Mouse (Mus musculus) forebrain, embryonic 12.5 days (tissue): ENCODE measurements around the gene Ctc1. TPM values are rescaled to one million over a fixed set of nuclear protein-coding genes. Genes with fewer than 3 reads are reported as not detected.
A peak's percentile ranks its signal among the peaks of the same experiment; 100 is the strongest.

ENCODE experiments used
- ATAC-seq: fragments of 200-750 bp; cut with Nextera tagmentation; 2 replicates; pipeline ENCODE4 v1.8.0; 2017; ENCODE audit warnings: moderate TSS enrichment; ENCODE audit not compliant: low FRiP score
- H3K27ac ChIP-seq: fragments of 300-500 bp; sonication (generic); 2 replicates; pipeline ENCODE4 v1.5.1; 2016; ENCODE audit warnings: mild to moderate bottlenecking
- H3K27me3 ChIP-seq: fragments of 300-500 bp; sonication (generic); 2 replicates; pipeline ENCODE4 v1.6.1; 2016; ENCODE audit warnings: mild to moderate bottlenecking
- H3K36me3 ChIP-seq: fragments of 300-500 bp; sonication (generic); replicated peaks from 2 replicates; pipeline ENCODE4 v1.6.1; 2016; ENCODE audit warnings: mild to moderate bottlenecking
- H3K4me1 ChIP-seq: fragments of 300-500 bp; sonication (generic); 2 replicates; pipeline ENCODE4 v1.6.1; 2016
- H3K4me2 ChIP-seq: fragments of 300-500 bp; sonication (generic); 2 replicates; pipeline ENCODE4 v1.6.1; 2016; ENCODE audit warnings: mild to moderate bottlenecking, moderate library complexity
- H3K4me3 ChIP-seq: fragments of 300-500 bp; sonication (generic); replicated peaks from 2 replicates; pipeline ENCODE4 v1.5.1; 2016; ENCODE audit warnings: mild to moderate bottlenecking
- H3K9ac ChIP-seq: fragments of 300-500 bp; sonication (generic); 2 replicates; pipeline ENCODE4 v1.6.1; 2016; ENCODE audit warnings: mild to moderate bottlenecking
- H3K9me3 ChIP-seq: fragments of 300-500 bp; sonication (generic); 2 replicates; pipeline ENCODE4 v1.6.1; 2016
- WGBS: fragments of 180-500 bp; shearing (Covaris S2); methylation state at CpG from one replicate; pipeline ENCODE4 v1.1.7; 2016; 5-methylcytosine and 5-hydroxymethylcytosine counted together
- polyA plus RNA-seq: library from polyadenylated mRNA; unstranded; fragments of >200 nt; fragmentation: Nextera tagmentation; extraction: Ambion mirVana; gene quantifications from 2 replicates; pipeline ENCODE4 v1.2.1, GENCODE M21; 2016

Ctc1 gene
- polyA plus RNA-seq, 1 experiment from 2014 or later: 71.0 TPM

- Histone ChIP-seq H3K27ac (0 out of 2 replicates have a peak overlapping the region, but pooled peaks have one; percentile 14), H3K9ac (peak overlapping the region; percentile 60)
- WGBS: 1% methylated on average over 26 of the region's 29 CpGs
These were observed 50.6 kb downstream of the Ctc1 start for GRCm38 (mm10) chr11:69066163-69066861.

GRCm38 (mm10) chr11:69066956-69067355 is 51.2 kb downstream of the Ctc1 start:
- WGBS: 8% methylated on average over 8 of the region's 8 CpGs
- 0 out of 2 replicates have a peak, but pooled peaks cover 3% of the 10 kb centered on the region for H3K27me3 ChIP-seq
- peak overlapping the region; percentile 60; the same call in 1 of the 2 replicates for H3K9ac ChIP-seq
- peak overlapping the region; percentile 91 for H3K4me2 ChIP-seq
- no peak overlapping the region for H3K27ac ChIP-seq
- peaks cover 34% of the 10 kb centered on the region for H3K4me1 ChIP-seq
- H3K4me3 ChIP-seq: peak overlapping the region; percentile 46
- no peaks in the 10 kb centered on the region for H3K36me3 ChIP-seq
- H3K9me3 ChIP-seq: no peaks in the 10 kb centered on the region
- no peak for ATAC-seq

More at GRCm38 (mm10) chr11:69066163-69066861, 50.6 kb downstream of the Ctc1 start:
- H3K27me3 ChIP-seq: peaks cover 3% of the 10 kb centered on the region; the same call in 1 of the 2 replicates
- H3K4me3 ChIP-seq: peak overlapping the region; percentile 46
- no peaks in the 10 kb centered on the region for H3K9me3 ChIP-seq
- no peaks in the 10 kb centered on the region for H3K36me3 ChIP-seq
- peaks cover 35% of the 10 kb centered on the region for H3K4me1 ChIP-seq
- H3K4me2 ChIP-seq: peak overlapping the region; percentile 91
- no peak for ATAC-seq

GRCm38 (mm10) chr11:69067601-69068000 is 51.9 kb downstream of the Ctc1 start:
- Histone ChIP-seq H3K4me2 (no peak overlapping the region; the same call in 1 of the 2 replicates), H3K27me3 (0 out of 2 replicates have a peak, but pooled peaks cover 3% of the 10 kb centered on the region), H3K4me3 (no peak overlapping the region), H3K27ac (no peak overlapping the region), H3K9ac (no peak overlapping the region), H3K36me3 (no peaks in the 10 kb centered on the region), H3K9me3 (no peaks in the 10 kb centered on the region), H3K4me1 (peaks cover 40% of the 10 kb centered on the region)
- WGBS: 63% methylated on average over 6 of the region's 6 CpGs
- ATAC-seq: no peak

GRCm38 (mm10) chr11:69070093-69070492 is 54.4 kb downstream of the Ctc1 start:
- ATAC-seq: no peak

GRCm38 (mm10) chr11:69070590-69071222 is 55.0 kb downstream of the Ctc1 start, which contains the start of gene Tmem107:
Gene Tmem107 (plus strand): TSS chr11:69070806.
- 0 out of 2 replicates have a peak, but pooled peaks cover 3% of the 10 kb centered on the region for H3K27me3 ChIP-seq
- peak; percentile 88 for ATAC-seq
- H3K36me3 ChIP-seq: no peaks in the 10 kb centered on the region
- H3K9me3 ChIP-seq: no peaks in the 10 kb centered on the region
- peak within 1 kb of the TSS; percentile 93 for H3K27ac ChIP-seq
- WGBS: under 1% methylated on average over 47 of the region's 47 CpGs
- peak within 1 kb of the TSS; percentile 80 for H3K4me2 ChIP-seq
- peak within 1 kb of the TSS; percentile 60 for H3K4me3 ChIP-seq
- peaks cover 42% of the 10 kb centered on the region for H3K4me1 ChIP-seq
- H3K9ac ChIP-seq: peak within 1 kb of the TSS; percentile 82

More at GRCm38 (mm10) chr11:69070093-69070492, 54.4 kb downstream of the Ctc1 start:
- H3K4me3 ChIP-seq: peak overlapping the region; percentile 60
- peaks cover 42% of the 10 kb centered on the region for H3K4me1 ChIP-seq
- H3K4me2 ChIP-seq: peak overlapping the region; percentile 80
- H3K27ac ChIP-seq: peak overlapping the region; percentile 93
- H3K27me3 ChIP-seq: 0 out of 2 replicates have a peak, but pooled peaks cover 3% of the 10 kb centered on the region
- H3K36me3 ChIP-seq: no peaks in the 10 kb centered on the region
- H3K9me3 ChIP-seq: no peaks in the 10 kb centered on the region
- under 1% methylated on average over 13 of the region's 13 CpGs for WGBS
- H3K9ac ChIP-seq: peak overlapping the region; percentile 82

GRCm38 (mm10) chr11:69071262-69071661 is 55.6 kb downstream of the Ctc1 start:
- H3K4me1 ChIP-seq: peaks cover 37% of the 10 kb centered on the region
- WGBS: 25% methylated on average over 9 of the region's 9 CpGs

GRCm38 (mm10) chr11:69072234-69072633 is 56.5 kb downstream of the Ctc1 start:
- Histone ChIP-seq H3K9ac (peak overlapping the region; percentile 46), H3K27ac (peak overlapping the region; percentile 94), H3K4me2 (peak overlapping the region; percentile 48), H3K27me3 (no peaks in the 10 kb centered on the region), H3K36me3 (no peaks in the 10 kb centered on the region), H3K4me1 (peaks cover 31% of the 10 kb centered on the region), H3K4me3 (peak overlapping the region; percentile 22), H3K9me3 (no peaks in the 10 kb centered on the region)
- WGBS: 82% methylated on average over 11 of the region's 11 CpGs
- ATAC-seq: no peak

More at GRCm38 (mm10) chr11:69071262-69071661, 55.6 kb downstream of the Ctc1 start:
- Histone ChIP-seq H3K9me3 (no peaks in the 10 kb centered on the region), H3K4me3 (peak overlapping the region; percentile 60), H3K36me3 (no peaks in the 10 kb centered on the region), H3K4me2 (peak overlapping the region; percentile 80), H3K27me3 (0 out of 2 replicates have a peak, but pooled peaks cover 2% of the 10 kb centered on the region), H3K27ac (peak overlapping the region; percentile 93), H3K9ac (peak overlapping the region; percentile 82)
- no peak for ATAC-seq

- H3K27me3 ChIP-seq: no peaks in the 10 kb centered on the region
- peak overlapping the region; percentile 94 for H3K27ac ChIP-seq
- peak overlapping the region; percentile 22 for H3K4me3 ChIP-seq
- H3K9me3 ChIP-seq: no peaks in the 10 kb centered on the region
- H3K4me1 ChIP-seq: peaks cover 31% of the 10 kb centered on the region
- H3K36me3 ChIP-seq: no peaks in the 10 kb centered on the region
- ATAC-seq: no peak
- H3K4me2 ChIP-seq: peak overlapping the region; percentile 48
- peak overlapping the region; percentile 46 for H3K9ac ChIP-seq
- 12% methylated on average over 9 of the region's 9 CpGs for WGBS
These were observed 57.0 kb downstream of the Ctc1 start for GRCm38 (mm10) chr11:69072666-69073064.

- H3K4me2 ChIP-seq: peak overlapping the region; percentile 48
- no peaks in the 10 kb centered on the region for H3K9me3 ChIP-seq
- H3K4me3 ChIP-seq: peak overlapping the region; percentile 22
- H3K4me1 ChIP-seq: peaks cover 31% of the 10 kb centered on the region
- H3K27ac ChIP-seq: peak overlapping the region; percentile 94
- peak overlapping the region; percentile 55 for H3K9ac ChIP-seq
- under 1% methylated on average over 14 of the region's 14 CpGs for whole genome bisulfite sequencing
- ATAC-seq: peak; percentile 66
- no peaks in the 10 kb centered on the region for H3K27me3 ChIP-seq
- H3K36me3 ChIP-seq: no peaks in the 10 kb centered on the region
These were observed 57.6 kb downstream of the Ctc1 start for GRCm38 (mm10) chr11:69073065-69073888.

GRCm38 (mm10) chr11:69073951-69074775 is 58.5 kb downstream of the Ctc1 start:
- peak overlapping the region; percentile 13; the same call in 1 of the 2 replicates for H3K4me2 ChIP-seq
- H3K4me1 ChIP-seq: peaks cover 31% of the 10 kb centered on the region
- H3K27me3 ChIP-seq: no peaks in the 10 kb centered on the region
- ATAC-seq: no peak
- H3K9me3 ChIP-seq: no peaks in the 10 kb centered on the region
- peak overlapping the region; percentile 94 for H3K27ac ChIP-seq
- no peaks in the 10 kb centered on the region for H3K36me3 ChIP-seq
- H3K4me3 ChIP-seq: no peak overlapping the region
- peak overlapping the region; percentile 21; the same call in 1 of the 2 replicates for H3K9ac ChIP-seq
- 47% methylated on average over 6 of the region's 6 CpGs for WGBS

- no peaks in the 10 kb centered on the region for H3K9me3 ChIP-seq
- WGBS: 52% methylated on average over 2 of the region's 2 CpGs
- H3K9ac ChIP-seq: peak overlapping the region; percentile 21; the same call in 1 of the 2 replicates
- H3K4me2 ChIP-seq: no peak overlapping the region
- H3K4me3 ChIP-seq: no peak overlapping the region
- ATAC-seq: no peak
- H3K27me3 ChIP-seq: no peaks in the 10 kb centered on the region
- H3K27ac ChIP-seq: peak overlapping the region; percentile 94
- H3K36me3 ChIP-seq: no peaks in the 10 kb centered on the region
- peaks cover 31% of the 10 kb centered on the region for H3K4me1 ChIP-seq
These were observed 59.0 kb downstream of the Ctc1 start for GRCm38 (mm10) chr11:69074776-69075069.
